Mouse (Mus musculus): ENCODE data around the gene Hoxc4.

Gene Hoxc4

DNA sequence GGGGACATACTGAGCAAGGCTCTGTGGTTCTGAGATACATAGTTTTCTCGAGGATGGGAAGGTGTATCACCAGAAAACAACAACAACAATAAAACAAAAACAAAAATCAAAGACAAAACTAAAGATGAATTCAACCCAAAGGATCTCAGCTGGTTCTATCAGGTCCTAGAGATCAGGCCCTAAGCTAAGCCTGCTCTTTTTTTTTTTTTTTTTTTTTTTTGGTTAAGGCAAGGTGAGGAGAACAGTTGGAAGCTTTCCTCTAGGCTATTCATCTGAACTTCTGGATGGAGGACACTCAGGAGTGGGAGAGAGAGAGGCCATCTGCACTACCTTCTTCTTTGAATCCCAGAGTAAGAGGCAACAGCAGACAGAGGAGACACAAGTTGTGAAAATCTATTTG is 18.8 kb downstream of the Hoxc4 start:
- no peak for DNase-seq (ENCODE audit: low read depth, low spot score)

DNA sequence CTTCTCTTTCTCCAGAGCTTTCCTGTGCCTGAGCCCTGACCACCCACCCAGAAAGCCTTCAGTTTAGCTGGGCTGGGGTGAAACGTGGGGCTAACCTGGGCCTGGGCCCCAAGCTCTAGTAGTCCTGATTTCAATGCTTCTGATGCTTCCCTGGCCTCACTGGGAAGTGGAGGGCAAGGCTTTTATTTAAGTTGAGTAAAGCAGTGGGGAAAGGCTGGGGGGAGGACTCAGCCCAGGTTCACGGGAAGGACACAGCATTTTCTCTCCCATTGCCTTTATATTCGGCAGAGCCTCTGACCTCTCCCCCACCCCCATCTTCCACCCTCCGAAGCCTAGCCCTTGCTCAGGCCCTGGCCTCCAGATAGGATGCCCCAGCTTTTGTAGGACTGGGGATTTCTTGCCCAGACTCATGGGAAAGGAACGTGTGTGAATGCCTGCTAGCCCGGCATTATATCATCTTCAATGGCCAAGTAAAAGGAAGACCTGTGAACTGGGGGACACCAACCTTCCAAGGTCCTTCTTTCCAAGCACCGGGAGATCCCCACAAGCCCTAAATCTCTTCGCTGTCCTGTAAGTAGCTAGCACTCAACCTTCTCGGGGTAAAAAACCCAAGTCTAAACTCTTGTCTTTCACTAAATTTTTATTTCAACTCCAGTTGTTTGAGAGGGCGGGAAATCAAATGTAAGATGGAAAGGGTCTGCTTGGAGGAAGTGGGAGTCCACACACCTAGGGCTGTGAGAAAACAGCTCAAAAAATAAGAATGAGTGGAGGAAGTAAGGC is 20.2 kb downstream of the Hoxc4 start:
- DNase-seq (ENCODE audit: low read depth, low spot score): no peak

DNA sequence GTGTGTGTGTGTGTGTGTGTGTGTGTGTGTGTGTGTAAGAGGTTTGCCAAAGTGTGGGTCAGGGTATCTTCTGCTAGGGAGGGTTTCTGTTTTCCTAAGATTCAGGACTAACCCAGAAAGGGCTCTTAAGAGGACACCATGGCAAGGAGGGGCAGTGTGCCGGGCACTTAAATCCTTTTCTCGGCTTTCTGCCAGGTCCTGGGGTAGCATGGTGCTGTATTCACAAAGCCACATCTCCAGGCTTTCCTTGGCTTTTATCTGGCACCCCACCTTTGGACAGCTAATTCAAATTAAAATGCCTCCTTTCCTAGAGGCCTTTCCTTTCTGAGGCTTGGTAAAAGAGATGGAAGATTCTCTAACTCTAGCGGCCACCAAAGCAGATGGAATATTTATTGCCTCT is 20.9 kb downstream of the Hoxc4 start:
- no peak for DNase-seq (ENCODE audit: low read depth, low spot score)

DNA sequence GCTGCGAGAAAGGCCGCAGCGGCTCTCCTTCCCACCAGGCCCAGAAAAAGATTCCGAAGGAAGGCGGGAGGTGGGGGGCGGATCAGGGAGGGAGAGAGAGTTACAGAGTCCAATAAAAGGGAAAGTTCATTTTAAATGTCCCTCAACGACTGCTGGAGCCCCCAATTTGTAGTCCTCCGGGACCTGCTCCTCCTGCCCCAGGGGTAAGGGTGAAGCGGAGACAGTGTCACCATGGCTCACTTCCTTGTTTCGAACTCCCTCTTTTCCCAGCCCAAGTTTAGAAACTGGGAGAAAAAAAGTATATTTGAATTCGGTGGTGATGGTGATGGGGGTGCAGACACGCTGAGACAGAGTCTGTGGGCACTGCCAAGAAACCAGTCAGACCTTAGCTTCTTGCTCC is 21.9 kb downstream of the Hoxc4 start:
- DNase-seq (ENCODE audit: low read depth, low spot score): no peak

DNA sequence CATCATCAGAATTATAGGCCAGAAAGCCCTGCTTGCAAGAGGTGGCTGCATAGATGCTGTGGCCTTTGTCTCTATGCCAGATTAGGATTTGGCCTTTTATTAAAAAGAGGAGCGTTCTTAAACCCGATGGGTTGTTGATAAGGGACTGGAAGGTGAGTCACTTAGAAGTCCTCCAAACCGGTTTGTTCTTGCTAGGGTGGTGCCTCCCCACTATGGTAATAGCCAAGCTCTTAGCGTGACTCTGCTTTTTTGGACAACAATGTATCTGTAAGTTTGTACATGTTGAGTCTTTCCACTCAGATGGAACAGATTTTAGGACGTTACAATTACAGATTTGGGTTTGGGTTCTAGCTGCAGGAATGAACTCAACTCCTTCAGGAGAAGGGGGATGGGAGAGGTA is 22.9 kb downstream of the Hoxc4 start:
- no peak for DNase-seq (ENCODE audit: low read depth, low spot score)

DNA sequence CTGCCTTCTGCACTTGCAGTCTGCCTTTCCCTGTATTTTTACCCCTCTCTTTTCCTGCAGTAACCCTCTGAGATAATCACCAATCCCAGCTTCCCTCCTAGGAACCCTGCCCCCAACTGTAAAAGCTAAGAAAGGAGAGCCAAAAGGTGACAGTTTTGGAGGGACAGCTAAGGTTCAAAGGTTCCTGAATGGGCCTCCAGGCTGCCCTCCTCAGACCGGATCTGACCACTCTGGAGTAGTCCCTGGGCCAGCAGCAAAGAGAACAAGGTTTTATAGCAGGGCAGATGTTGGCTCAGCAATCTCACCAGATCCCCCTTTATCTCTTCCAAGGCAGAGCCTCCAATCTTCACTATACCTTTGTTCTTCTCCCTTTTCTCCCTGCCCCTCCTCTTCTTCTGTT is 23.5 kb downstream of the Hoxc4 start:
- no peak for DNase-seq (ENCODE audit: low read depth, low spot score)

DNA sequence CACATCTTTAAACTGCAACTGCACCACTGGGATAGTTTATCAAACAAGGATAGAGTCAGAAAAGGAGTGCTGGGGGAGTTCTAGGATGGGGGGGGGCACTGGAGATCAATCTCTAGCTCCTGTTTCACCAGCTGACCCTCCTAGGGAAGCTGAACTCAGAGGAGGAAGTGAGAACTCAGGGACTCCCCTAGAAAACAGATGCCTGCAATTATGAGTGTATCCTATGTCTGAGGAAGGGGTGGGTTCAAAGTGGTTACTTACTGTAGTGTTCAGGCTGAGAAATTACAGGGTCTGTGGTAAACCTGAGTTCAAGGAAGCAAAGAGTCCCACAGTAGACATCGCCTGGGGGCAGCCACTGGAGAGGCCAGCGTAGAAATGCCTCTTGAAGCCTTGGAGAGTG is 32.9 kb downstream of the Hoxc4 start:
- no peak for DNase-seq (ENCODE audit: low read depth, low spot score)

DNA sequence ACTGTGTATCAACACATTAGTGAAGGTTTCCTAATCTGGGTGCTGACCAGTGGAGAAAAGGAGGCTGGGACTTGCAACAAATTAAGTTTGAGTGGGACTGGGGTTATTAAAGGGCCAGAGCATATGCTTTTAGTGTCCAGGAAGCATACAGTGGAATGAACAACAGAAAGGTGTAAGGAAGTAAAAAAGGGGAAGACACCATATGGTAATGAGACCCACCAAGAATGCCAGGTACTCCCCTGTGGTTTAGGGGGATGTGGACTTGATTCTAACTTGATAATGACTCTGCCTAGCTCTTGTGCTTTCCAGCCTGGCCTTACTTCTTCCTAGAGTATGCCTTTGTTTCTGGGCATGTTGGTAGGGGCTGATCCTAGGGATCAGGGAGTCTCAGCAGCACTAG is 34.5 kb downstream of the Hoxc4 start:
- DNase-seq (ENCODE audit: low read depth, low spot score): no peak

DNA sequence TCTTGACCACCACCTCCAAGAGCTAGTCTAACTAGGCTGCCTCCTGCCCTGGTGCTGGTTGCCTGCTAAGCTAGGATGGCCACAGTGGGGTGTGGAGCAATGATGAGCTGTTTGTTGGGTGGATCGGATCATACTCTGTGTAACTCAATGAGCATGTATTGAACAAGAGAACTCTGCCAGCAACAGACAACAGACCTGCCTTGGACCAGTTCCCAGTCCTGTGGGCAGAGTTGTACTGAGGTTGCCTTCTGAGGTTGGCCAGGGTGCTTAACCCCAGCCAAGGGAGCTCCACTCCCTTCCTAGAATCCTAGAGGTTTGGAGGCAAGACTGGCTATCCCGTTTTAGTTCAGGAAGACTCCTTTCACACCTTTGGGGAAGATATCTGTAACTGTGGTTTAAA is 37.7 kb downstream of the Hoxc4 start:
- DNase-seq (ENCODE audit: low read depth, low spot score): no peak

DNA sequence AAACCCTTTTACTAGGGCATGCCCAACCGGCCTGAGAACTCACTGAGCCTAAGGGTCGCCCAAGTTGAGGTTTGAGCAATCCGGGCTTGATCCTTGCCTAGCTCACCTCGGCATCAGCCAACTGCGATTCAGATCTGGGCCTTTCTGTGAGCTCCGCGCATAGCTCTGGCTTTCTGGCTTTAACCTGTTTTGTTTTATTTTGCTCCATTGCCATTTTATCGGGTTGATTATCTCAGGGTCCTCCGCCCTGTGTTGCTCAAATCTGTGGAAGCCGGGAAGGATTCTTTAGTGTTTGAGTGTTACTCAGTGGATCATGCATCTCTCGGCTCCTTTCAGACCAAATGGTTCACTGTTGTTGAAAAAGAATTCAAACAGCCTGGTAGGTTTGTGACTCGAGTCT is 40.0 kb downstream of the Hoxc4 start:
- DNase-seq (ENCODE audit: low read depth, low spot score): no peak

DNA sequence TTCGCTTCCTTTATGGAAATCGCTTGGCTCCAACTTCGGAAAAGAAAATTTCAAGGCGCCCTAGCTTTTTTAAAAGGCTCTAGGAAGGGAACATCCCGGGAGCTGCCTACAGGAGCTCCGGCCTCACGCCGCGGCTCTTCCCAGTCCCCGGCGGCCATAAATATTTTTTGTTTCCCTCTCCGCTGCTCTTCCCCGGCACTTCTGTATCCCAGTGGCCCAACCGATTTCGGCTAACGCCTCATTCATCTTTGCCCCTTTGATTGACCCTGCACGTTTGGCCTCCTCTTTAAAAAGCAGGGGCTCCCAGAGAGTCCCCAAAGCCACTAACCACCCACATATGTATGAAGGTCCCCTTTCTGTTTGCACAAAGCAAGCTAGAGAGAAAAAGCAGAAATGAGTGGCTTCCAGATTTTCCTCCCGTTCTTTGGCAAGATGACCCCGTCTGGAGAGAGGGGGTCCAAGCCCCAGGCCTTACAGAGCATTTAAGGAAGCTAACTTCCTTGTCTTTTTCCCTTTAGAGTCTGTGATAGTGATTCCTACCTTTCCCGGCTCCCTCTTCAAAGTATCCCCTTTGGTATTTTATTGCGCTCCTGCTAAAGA is 40.8 kb downstream of the Hoxc4 start:
- DNase-seq (ENCODE audit: low read depth, low spot score): no peak

DNA sequence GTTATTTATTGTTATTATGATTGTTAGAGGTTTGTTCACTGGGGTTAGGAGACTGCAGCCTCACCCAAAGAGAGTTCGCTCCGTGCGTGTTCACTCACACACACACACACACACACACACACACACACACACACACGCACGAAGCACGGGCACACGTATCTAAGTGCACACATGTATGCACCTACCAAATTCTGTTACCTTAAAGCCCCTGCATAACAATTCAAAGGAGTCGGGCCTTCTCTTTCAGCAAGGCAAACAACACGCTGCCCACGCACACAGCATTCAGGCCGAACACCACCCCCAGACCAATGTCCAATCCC is 41.2 kb downstream of the Hoxc4 start:
- DNase-seq (ENCODE audit: low read depth, low spot score): no peak

DNA sequence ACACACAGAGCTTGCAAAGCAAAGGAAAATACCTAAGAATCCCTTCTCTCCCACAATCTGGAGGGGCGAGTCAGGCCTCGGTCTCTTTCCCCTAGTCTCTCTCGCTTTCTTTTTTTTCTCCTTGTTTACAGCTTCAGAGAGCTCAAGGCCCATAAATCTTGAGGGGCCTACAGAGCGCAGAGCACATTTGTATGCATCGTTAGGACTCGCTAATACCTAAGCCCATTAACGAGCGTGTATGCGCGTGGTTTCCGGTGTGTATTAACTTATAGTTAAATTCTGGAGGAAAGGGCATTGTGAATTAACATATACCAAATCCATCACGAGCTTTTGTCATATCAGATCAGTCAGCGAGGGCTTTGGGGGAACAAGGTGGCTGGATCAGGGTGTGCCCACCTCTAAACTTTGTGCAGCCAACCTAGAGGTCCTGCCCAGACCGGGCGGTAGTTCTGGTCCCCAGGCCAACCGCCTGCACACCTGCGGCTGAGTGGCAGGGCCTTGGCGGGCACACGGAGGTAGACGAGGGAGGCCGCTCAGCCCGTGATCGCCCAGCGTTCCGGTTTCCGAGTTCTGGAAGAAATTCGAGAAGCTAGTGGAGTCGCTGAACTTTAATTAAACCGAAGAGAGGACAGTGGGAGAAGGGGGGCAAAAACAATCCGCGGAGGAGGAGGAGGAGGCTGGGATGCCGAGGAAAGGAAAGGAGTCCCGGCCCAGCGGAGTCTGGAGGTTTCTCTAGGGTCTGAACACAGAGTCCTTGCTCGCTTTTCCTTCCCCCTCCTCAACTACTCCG is 41.8 kb downstream of the Hoxc4 start:
- no peak for DNase-seq (ENCODE audit: low read depth, low spot score)

DNA sequence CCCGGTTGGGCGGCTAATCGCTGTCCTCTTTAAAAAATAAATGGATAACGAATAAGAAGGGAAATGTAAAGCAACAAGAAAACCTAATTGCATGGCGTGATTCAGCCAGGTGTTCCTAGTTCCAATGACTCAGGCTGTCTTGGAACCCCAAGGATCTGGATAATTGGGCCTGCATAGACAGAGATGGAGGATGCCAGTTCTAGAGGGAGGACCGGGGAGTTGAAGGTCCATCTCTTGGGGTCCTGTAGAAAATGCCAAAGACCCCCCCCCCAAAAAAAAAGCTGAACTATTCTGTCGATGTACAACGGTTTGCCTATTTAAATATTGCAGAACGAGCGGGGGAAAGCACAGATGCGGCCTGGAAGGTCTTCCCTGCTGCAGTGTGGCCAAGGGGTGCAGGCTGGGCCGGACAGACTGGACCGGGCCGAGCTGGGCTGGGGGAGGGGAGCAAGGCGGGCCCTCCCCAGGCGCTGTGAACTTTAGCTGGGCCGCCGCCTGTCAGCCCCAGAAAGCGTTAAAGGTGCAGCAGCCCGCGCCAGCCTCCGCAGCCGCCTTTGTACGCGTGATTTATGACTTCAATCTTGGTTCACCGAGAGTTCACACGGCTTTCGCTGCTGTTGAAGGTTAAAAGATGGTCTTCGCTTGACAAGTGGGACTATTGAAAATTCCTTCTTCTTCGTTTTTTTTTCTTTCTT is 42.5 kb downstream of the Hoxc4 start:
- DNase-seq (ENCODE audit: low read depth, low spot score): no peak

DNA sequence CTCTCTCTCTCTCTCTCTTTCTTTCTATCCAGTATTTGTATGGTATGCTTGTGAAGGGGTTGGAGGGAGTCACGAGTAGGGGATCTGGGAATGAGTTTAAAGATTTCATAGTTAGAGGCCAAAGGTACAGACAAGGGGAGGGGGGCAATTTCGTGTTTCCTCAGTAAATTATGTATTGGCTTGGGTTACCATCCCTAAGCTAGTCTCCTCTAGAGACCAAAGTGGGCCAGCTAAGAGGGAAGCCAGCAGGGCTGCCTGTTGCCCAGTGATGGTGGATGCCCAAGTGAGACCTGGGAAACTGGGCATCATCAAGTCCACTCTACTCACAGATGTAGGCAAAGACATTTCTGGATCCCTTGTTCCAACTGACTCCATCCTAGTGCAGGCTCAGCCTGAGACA is 43.3 kb downstream of the Hoxc4 start:
- no peak for DNase-seq (ENCODE audit: low read depth, low spot score)

DNA sequence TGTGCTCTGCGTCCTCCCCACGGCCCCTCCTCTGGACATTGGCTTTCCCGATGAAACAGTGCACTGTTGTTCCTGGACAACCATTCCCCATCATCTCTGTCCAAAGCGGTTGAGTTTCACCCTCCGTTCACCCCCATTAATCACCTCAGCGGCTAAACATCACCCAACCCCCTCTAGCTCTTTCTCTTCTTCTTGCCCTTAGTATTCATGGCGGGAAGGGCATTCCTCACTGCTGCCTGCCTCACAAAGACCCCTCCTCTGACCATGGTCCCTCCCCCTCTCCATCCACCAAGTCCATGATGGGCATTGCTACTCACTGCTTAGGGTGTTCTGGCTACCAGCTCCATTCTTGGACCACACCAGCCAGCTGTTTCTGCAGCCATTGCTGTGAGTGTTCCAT is 46.9 kb downstream of the Hoxc4 start:
- no peak for DNase-seq (ENCODE audit: low read depth, low spot score)

DNA sequence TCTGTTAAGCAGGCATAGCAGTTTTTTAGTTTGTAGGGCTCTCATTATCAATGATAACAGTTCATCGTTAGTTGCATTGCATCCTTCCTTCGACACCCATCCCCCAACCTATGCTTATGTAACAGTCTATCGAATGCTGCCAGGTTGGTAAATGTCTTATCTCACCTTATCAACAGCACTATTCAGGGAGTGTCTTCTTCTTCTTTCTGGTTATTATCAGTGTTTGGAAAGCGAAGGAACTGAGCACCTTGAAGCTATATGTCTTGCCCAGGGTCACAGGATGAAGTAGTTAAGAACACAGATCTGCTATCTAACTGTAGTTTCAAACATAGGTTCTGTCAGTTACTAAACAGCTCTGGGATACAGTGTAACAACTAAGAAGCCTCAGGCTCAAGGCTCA is 49.0 kb downstream of the Hoxc4 start:
- DNase-seq (ENCODE audit: low read depth, low spot score): no peak

DNA sequence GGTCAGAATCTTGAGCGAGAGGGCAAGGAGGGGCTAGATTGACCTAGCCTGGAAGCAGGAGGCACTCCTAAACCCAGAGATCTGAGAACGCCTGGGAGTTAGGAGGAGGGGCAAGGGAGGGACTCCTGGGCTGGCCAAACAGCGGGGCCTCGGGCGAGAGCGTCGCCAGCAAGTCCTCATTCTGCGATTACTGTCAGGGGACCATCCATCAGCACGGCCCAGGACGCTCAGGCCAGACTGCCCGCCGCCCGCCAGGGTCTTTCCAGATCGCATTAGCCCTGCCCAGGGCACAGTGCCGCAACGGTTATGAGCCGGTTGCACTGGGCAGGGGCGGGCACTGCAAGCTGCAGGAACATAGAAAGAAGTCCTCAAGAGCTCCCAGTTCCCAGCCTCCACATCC is 50.4 kb downstream of the Hoxc4 start:
- DNase-seq (ENCODE audit: low read depth, low spot score): no peak

DNA sequence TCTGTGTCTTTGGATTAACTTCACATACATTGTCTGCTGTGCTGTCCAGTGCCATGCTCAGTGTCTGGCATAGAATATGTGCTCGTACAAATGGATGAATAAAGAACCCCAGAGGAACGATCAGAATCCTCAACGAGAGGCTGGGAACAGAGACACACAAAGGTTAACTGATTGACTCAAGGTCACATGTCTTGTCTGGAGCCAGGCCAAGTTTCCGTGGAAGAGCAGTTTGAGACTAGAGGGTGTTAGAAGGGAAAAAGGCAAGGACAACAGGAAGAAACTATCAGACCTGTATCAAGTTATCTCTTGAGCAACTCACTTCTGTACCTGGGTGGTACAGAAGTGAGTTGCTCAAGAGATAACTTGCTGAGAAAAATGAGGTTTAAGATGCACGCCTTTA is 52.5 kb downstream of the Hoxc4 start:
- DNase-seq (ENCODE audit: low read depth, low spot score): no peak

DNA sequence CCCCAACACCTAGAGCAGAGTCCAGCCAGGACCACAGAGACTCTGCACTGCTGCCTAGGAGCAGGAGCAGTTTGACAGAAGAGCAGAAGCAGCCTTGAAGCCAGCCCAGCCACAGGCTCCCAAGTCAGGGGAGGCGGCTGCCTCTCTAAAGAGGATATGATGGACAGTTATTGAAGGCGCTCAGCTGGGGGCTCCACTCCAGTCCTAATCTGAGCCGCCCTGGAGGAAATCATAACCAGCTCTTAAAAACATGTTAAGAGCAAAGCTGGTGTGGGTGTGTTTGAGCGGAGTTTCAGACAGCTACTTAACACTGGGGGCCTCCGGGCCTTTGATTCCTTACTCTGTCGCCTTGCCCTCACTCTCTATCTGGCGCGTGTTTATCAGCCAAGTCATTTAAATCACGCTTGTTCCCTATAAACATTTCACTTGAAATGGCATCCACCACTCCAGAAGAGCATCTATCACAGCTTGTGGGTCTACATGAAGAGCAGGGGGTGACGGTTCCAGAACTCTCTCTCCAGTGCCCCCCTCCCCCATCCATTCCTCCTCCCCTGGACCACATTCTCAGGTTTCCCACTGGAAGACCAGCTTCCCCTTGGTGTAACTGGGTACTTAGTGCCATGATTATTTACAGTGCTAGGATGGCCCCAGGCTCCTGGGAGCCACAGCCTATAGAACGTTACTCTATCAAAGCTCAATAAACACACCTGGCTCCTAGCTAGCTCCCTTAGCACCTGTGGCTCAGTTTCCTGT is 56.1 kb downstream of the Hoxc4 start:
- no peak for DNase-seq (ENCODE audit: low read depth, low spot score)

DNA sequence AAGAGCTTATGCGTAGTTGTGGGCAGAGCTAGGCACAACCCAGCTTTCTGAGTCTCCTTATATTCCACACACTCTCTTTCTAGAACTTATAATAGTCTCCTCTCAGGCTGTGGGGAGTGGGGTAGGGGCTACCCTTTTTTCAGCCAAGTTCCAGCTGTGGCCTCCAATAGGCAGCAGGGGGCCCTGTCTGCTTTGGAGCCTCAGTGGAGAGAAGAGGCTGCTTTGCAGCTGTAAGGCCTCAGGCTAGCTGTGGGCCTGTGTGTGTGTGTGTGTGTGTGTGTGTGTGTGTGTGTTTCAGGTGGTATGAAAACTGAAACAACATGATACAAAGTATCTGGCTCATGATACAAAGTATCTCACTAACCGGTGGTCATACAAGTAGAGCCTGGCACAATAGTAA is 58.9 kb downstream of the Hoxc4 start:
- no peak for DNase-seq (ENCODE audit: low read depth, low spot score)

DNA sequence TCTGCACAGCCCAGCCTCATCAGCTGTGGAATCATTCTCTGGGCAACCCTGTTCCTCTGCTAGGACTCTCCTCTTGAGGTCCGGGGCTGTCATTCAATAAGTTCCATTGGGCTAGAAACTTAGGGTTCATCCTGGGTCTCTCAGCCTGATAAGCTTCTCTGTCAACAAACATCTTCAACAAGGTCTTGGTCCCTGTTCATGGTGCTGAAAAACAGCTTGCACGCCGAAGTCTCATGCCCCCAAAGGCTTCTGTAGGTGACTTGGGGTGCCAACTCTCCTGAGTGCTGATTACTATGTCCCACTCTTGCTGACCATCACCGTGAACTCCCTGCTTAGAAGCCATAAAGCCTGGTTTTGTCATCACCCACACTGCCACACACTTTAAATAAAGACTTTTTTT is 63.9 kb downstream of the Hoxc4 start:
- no peak for DNase-seq (ENCODE audit: low read depth, low spot score)
